Mouse (Mus musculus) midbrain, embryonic 12.5 days (tissue): Measurements from ENCODE around the gene Lyrm4. TPM values are rescaled to one million over a fixed set of nuclear protein-coding genes. Genes with fewer than 3 reads are reported as not detected.

Experiments used
- ATAC-seq: fragments of 200-750 bp; cut with Nextera tagmentation; 2 replicates; pipeline ENCODE4 v1.8.0; 2017; ENCODE audit warnings: low read depth, moderate TSS enrichment, moderate library complexity; ENCODE audit not compliant: low FRiP score
- H3K27ac ChIP-seq: fragments of 300-500 bp; sonication (generic); replicated peaks from 2 replicates; pipeline ENCODE4 v1.5.1; 2016; ENCODE audit warnings: mild to moderate bottlenecking
- H3K27me3 ChIP-seq: fragments of 300-500 bp; sonication (generic); 2 replicates; pipeline ENCODE4 v1.6.1; 2016; ENCODE audit warnings: mild to moderate bottlenecking
- H3K36me3 ChIP-seq: fragments of 300-500 bp; sonication (generic); 2 replicates; pipeline ENCODE4 v1.6.1; 2016
- H3K4me1 ChIP-seq: fragments of 300-500 bp; sonication (generic); 2 replicates; pipeline ENCODE4 v1.6.1; 2016
- H3K4me2 ChIP-seq: fragments of 300-500 bp; sonication (generic); replicated peaks from 2 replicates; pipeline ENCODE4 v1.6.1; 2016; ENCODE audit warnings: mild to moderate bottlenecking, moderate library complexity
- H3K4me3 ChIP-seq: fragments of 300-500 bp; sonication (generic); 2 replicates; pipeline ENCODE4 v1.5.1; 2016; ENCODE audit warnings: mild to moderate bottlenecking
- H3K9ac ChIP-seq: fragments of 300-500 bp; sonication (generic); replicated peaks from 2 replicates; pipeline ENCODE4 v1.6.1; 2016; ENCODE audit warnings: mild to moderate bottlenecking, moderate library complexity
- H3K9me3 ChIP-seq: fragments of 300-500 bp; sonication (generic); 2 replicates; pipeline ENCODE4 v1.6.1; 2016; ENCODE audit warnings: mild to moderate bottlenecking
- WGBS: fragments of 180-500 bp; shearing (Covaris S2); methylation state at CpG from one replicate; pipeline ENCODE4 v1.1.7; 2016; 5-methylcytosine and 5-hydroxymethylcytosine counted together
- polyA plus RNA-seq: library from polyadenylated mRNA; unstranded; fragments of >200 nt; fragmentation: Nextera tagmentation; extraction: Ambion mirVana; gene quantifications from 2 replicates; pipeline ENCODE4 v1.2.1, GENCODE M21; 2016

Lyrm4 gene
- polyA plus RNA-seq, 1 experiment from 2014 or later: 22.1 TPM

- ATAC-seq: no peak
- Histone ChIP-seq H3K4me3 (no peak overlapping the region), H3K27ac (no peak overlapping the region), H3K4me1 (no peaks in the 10 kb centered on the region), H3K4me2 (no peak overlapping the region), H3K9me3 (no peaks in the 10 kb centered on the region), H3K27me3 (peaks cover 8% of the 10 kb centered on the region; the same call in 1 of the 2 replicates), H3K36me3 (no peaks in the 10 kb centered on the region), H3K9ac (no peak overlapping the region)
- WGBS: 24% methylated on average over 14 of the region's 14 CpGs
Observed at GRCm38 (mm10) chr13:35947354-35948000, 169.8 kb downstream of the Lyrm4 start.

- no peaks in the 10 kb centered on the region for H3K36me3 ChIP-seq
Observed at GRCm38 (mm10) chr13:35946659-35947353, 170.5 kb downstream of the Lyrm4 start.

GRCm38 (mm10) chr13:35940934-35941333, 176.4 kb downstream of the Lyrm4 start:
- no peak for ATAC-seq
- Histone ChIP-seq H3K27me3 (no peaks in the 10 kb centered on the region), H3K27ac (no peak overlapping the region), H3K4me1 (no peaks in the 10 kb centered on the region), H3K9me3 (no peaks in the 10 kb centered on the region), H3K9ac (no peak overlapping the region), H3K36me3 (no peaks in the 10 kb centered on the region), H3K4me2 (no peak overlapping the region), H3K4me3 (no peak overlapping the region)
- WGBS: 83% methylated on average over 5 of the region's 5 CpGs

More at GRCm38 (mm10) chr13:35946659-35947353, 170.5 kb downstream of the Lyrm4 start:
- Histone ChIP-seq H3K27ac (no peak overlapping the region), H3K9ac (no peak overlapping the region), H3K4me3 (no peak overlapping the region), H3K4me1 (no peaks in the 10 kb centered on the region), H3K27me3 (peaks cover 8% of the 10 kb centered on the region; the same call in 1 of the 2 replicates), H3K9me3 (no peaks in the 10 kb centered on the region), H3K4me2 (no peak overlapping the region)
- no peak for ATAC-seq
- 72% methylated on average over 20 of the region's 20 CpGs for WGBS

- H3K9me3 ChIP-seq: peaks cover 4% of the 10 kb centered on the region; the same call in 1 of the 2 replicates
- H3K27me3 ChIP-seq: no peaks in the 10 kb centered on the region
- H3K4me1 ChIP-seq: no peaks in the 10 kb centered on the region
- no peak overlapping the region for H3K4me2 ChIP-seq
- no peak overlapping the region for H3K4me3 ChIP-seq
- no peak overlapping the region for H3K27ac ChIP-seq
- H3K9ac ChIP-seq: no peak overlapping the region
- no peak for ATAC-seq
- no peaks in the 10 kb centered on the region for H3K36me3 ChIP-seq
- WGBS: 75% methylated on average over 18 of the region's 18 CpGs
Observed at GRCm38 (mm10) chr13:35939871-35940665, 177.3 kb downstream of the Lyrm4 start.

- Histone ChIP-seq H3K27ac (no peak overlapping the region), H3K4me3 (no peak overlapping the region), H3K27me3 (no peaks in the 10 kb centered on the region), H3K9ac (no peak overlapping the region), H3K4me1 (no peaks in the 10 kb centered on the region), H3K9me3 (peaks cover 10% of the 10 kb centered on the region; the same call in 1 of the 2 replicates), H3K4me2 (no peak overlapping the region), H3K36me3 (no peaks in the 10 kb centered on the region)
- ATAC-seq: no peak
- 77% methylated on average over 2 of the region's 2 CpGs for WGBS
Observed at GRCm38 (mm10) chr13:35937991-35938390, 179.3 kb downstream of the Lyrm4 start.

Other genes starting within 250 kb of the Lyrm4 start
- 11.8 and 13.2 TPM in 2 replicates for gene Rpp40, start 211.2 kb downstream of the Lyrm4 start, polyA plus RNA-seq
- 0.65 and 1.1 TPM in 2 replicates for gene Ppp1r3g, start 158.7 kb downstream of the Lyrm4 start, polyA plus RNA-seq
- 29.9 and 31.2 TPM in 2 replicates for gene Fars2, start 114 bp downstream of the Lyrm4 start, polyA plus RNA-seq